Mouse (Mus musculus) MEL (cell line): ENCODE results near the gene Ren1. TPM values are rescaled to one million over a fixed set of nuclear protein-coding genes. Genes with fewer than 3 reads are reported as not detected.
"Not testable (repeated sequence)": the region's sequence is repeated elsewhere in the genome, so short reads cannot be mapped to it uniquely, and the experiment has no call there.

Experiments used
- DNase-seq: peaks from one replicate; pipeline ENCODE4 v3.0.0; 2011; ENCODE audit warnings: low read depth, low spot score
- H3K27ac ChIP-seq: 2 replicates; pipeline ENCODE4 v1.5.1; 2012; ENCODE audit warnings: low read depth, mild to moderate bottlenecking, control low read depth, low read length, moderate library complexity; ENCODE audit not compliant: control insufficient read depth
- H3K27me3 ChIP-seq, 2 experiments: fragments of 150-350 bp in 1 of 2; sonication (generic) in 1 of 2; 2 replicates each; pipeline ENCODE4 v1.6.1; 2012; ENCODE audit warnings: low read length in 2 of 2, mild to moderate bottlenecking in 2 of 2, improper control_type of control experiment in 1 of 2, moderate library complexity in 1 of 2; ENCODE audit not compliant: insufficient read depth in 2 of 2, control insufficient read depth in 1 of 2
- H3K36me3 ChIP-seq, 2 experiments: 2 replicates each; pipeline ENCODE4 v1.6.1; 2012 to 2014; ENCODE audit warnings: low read length in 2 of 2, improper control_type of control experiment in 1 of 2, inconsistent platforms in 1 of 2, mild to moderate bottlenecking in 1 of 2; ENCODE audit not compliant: insufficient read depth in 2 of 2, control insufficient read depth in 1 of 2
- H3K4me1 ChIP-seq, 2 experiments: fragments of 150-350 bp in 1 of 2; sonication (generic) in 1 of 2; 2 replicates each; pipeline ENCODE4 v1.6.1; 2012; ENCODE audit warnings: low read length in 2 of 2, improper control_type of control experiment in 1 of 2, mild to moderate bottlenecking in 1 of 2; ENCODE audit not compliant: insufficient read depth in 2 of 2, control insufficient read depth in 1 of 2
- H3K4me3 ChIP-seq, 2 experiments: fragments of 150-350 bp in 1 of 2; sonication (generic) in 1 of 2; 2 replicates each; pipeline ENCODE4 v1.5.1; 2012; ENCODE audit warnings: low read depth in 2 of 2, low read length in 2 of 2, mild to moderate bottlenecking in 2 of 2, moderate library complexity in 2 of 2, control low read depth in 1 of 2, improper control_type of control experiment in 1 of 2; ENCODE audit not compliant: control insufficient read depth in 1 of 2, insufficient read depth in 1 of 2
- H3K79me2 ChIP-seq: 2 replicates; pipeline ENCODE4 v1.6.1; 2012; ENCODE audit warnings: mild to moderate bottlenecking, low read length, moderate library complexity; ENCODE audit not compliant: control insufficient read depth, poor library complexity, insufficient read depth
- H3K9ac ChIP-seq: 2 replicates; pipeline ENCODE4 v1.6.1; 2012; ENCODE audit warnings: low read depth, mild to moderate bottlenecking, control low read depth, low read length, moderate library complexity; ENCODE audit not compliant: control insufficient read depth, poor library complexity, severe bottlenecking
- H3K9me3 ChIP-seq: fragments of 150-350 bp; sonication (generic); replicated peaks from 2 replicates; pipeline ENCODE4 v1.6.1; 2012; ENCODE audit warnings: mild to moderate bottlenecking, low read length, improper control_type of control experiment, moderate library complexity; ENCODE audit not compliant: insufficient read depth
- CHD1 ChIP-seq: IDR thresholded peaks from 2 replicates; pipeline ENCODE4 v1.6.1; 2012; ENCODE audit warnings: low read depth, mild to moderate bottlenecking, inconsistent platforms, low read length, improper control_type of control experiment
- CHD2 ChIP-seq: IDR thresholded peaks from 2 replicates; pipeline ENCODE4 v1.6.1; 2011; ENCODE audit warnings: low read length, improper control_type of control experiment
- GABPA ChIP-seq: IDR thresholded peaks from 2 replicates; pipeline ENCODE4 v1.6.1; 2012; ENCODE audit warnings: low read depth, mild to moderate bottlenecking, inconsistent platforms, low read length, improper control_type of control experiment, moderate library complexity
- HCFC1 ChIP-seq: IDR thresholded peaks from 2 replicates; pipeline ENCODE4 v1.6.1; 2012; ENCODE audit warnings: low read depth, mild to moderate bottlenecking, inconsistent platforms, low read length, improper control_type of control experiment, moderate library complexity
- KAT2A ChIP-seq: conservative IDR thresholded peaks from 2 replicates; pipeline ENCODE4 v1.6.1; 2012; ENCODE audit warnings: low read depth, low read length, improper control_type of control experiment, inconsistent platforms
- MAFK ChIP-seq: IDR thresholded peaks from 2 replicates; pipeline ENCODE4 v1.6.1; 2011; ENCODE audit warnings: low read depth, mild to moderate bottlenecking, low read length, improper control_type of control experiment, borderline replicate concordance
- MEF2A ChIP-seq: IDR thresholded peaks from 2 replicates; pipeline ENCODE4 v1.6.1; 2014; ENCODE audit warnings: low read depth, mild to moderate bottlenecking, inconsistent platforms, low read length, improper control_type of control experiment; ENCODE audit not compliant: poor library complexity, insufficient replicate concordance, severe bottlenecking; ENCODE audit errors: extremely low read depth
- MYC ChIP-seq: IDR thresholded peaks from 2 replicates; pipeline ENCODE4 v1.6.1; 2011; ENCODE audit warnings: low read depth, mild to moderate bottlenecking, low read length, improper control_type of control experiment, moderate library complexity
- POLR2AphosphoS5 ChIP-seq: IDR thresholded peaks from 2 replicates; pipeline ENCODE4 v1.6.1; 2012; ENCODE audit warnings: low read depth, borderline replicate concordance, mild to moderate bottlenecking, inconsistent platforms, low read length, moderate library complexity, mixed read lengths
- RCOR1 ChIP-seq: IDR thresholded peaks from 2 replicates; pipeline ENCODE4 v1.6.1; 2012; ENCODE audit warnings: low read depth, mild to moderate bottlenecking, inconsistent platforms, low read length, improper control_type of control experiment
- SMC3 ChIP-seq: IDR thresholded peaks from 2 replicates; pipeline ENCODE4 v1.6.1; 2011; ENCODE audit warnings: low read depth, low read length, improper control_type of control experiment
- TAL1 ChIP-seq: IDR thresholded peaks from 2 replicates; pipeline ENCODE4 v1.6.1; 2012; ENCODE audit warnings: mild to moderate bottlenecking, inconsistent platforms, low read length, moderate library complexity, mixed read lengths
- TCF12 ChIP-seq: IDR thresholded peaks from 2 replicates; pipeline ENCODE4 v1.6.1; 2014; ENCODE audit warnings: low read depth, mild to moderate bottlenecking, inconsistent platforms, low read length, improper control_type of control experiment, moderate library complexity
- ZKSCAN1 ChIP-seq: IDR thresholded peaks from 2 replicates; pipeline ENCODE4 v1.6.1; 2012; ENCODE audit warnings: low read depth, mild to moderate bottlenecking, inconsistent platforms, low read length, improper control_type of control experiment, moderate library complexity
- ZMIZ1 ChIP-seq: IDR thresholded peaks from 2 replicates; pipeline ENCODE4 v1.6.1; 2012; ENCODE audit warnings: low read depth, mild to moderate bottlenecking, inconsistent platforms, low read length, improper control_type of control experiment, moderate library complexity
- polyA plus RNA-seq, 2 experiments: library from polyadenylated mRNA; stranded (reverse) in 1 of 2; unstranded in 1 of 2; fragments of >175 nt in 1 of 2; fragments of >200 nt in 1 of 2; gene quantifications; 2 replicates each; pipeline versions ENCODE4 v1.2.1 to v1.2.4; 2012; ENCODE audit warnings: low replicate concordance in 2 of 2, low read depth in 1 of 2; ENCODE audit not compliant: insufficient read length in 2 of 2, insufficient read depth in 1 of 2, missing spikeins in 1 of 2
- total RNA-seq: library from RNA; depleted of rRNA; stranded (reverse); fragments of 300-350 nt; gene quantifications from 2 replicates; pipeline ENCODE4 v1.2.3, GENCODE M21; 2012

The Ren1 gene
- total and polyA plus RNA-seq, 3 experiments, result 6.9 to 16.8 TPM; not detected in 1

DNA sequence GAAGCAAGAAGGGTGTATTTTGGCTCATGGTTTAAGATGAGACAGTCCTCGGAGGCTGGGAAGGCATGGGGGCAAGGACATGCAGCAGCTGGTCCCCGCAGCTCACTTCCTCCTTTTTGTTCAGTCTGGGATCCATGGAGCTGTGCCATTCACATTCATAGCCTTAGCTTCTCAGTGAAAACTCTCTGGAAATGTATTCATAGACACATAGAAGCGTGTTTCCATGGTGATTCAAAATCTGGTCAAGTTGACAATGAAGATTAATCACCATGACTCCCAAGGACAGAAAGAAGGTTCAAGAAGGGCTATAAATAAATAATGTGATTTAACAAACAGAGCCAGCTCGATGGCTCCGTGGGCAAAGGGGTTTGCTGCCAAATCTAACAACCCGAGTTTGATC is 16.4 kb upstream of the Ren1 start:
- no peak overlapping the region for H3K27ac ChIP-seq
- TF ChIP-seq ZKSCAN1 (no peak), MEF2A (no peak), MYC (no peak), RCOR1 (no peak), HCFC1 (no peak), ZMIZ1 (no peak), TCF12 (no peak), CHD1 (no peak), GABPA (no peak), SMC3 (no peak)
- no peaks in the 10 kb centered on the region for H3K9me3 ChIP-seq
- H3K79me2 ChIP-seq, result no peaks in the 10 kb centered on the region
- no peak for DNase-seq
- no peaks in the 10 kb centered on the region for H3K4me1 ChIP-seq
- H3K9ac ChIP-seq, result no peak overlapping the region
- H3K4me3 ChIP-seq, result no peak overlapping the region
- no peaks in the 10 kb centered on the region for H3K36me3 ChIP-seq
- peaks cover 0 to 6% of the 10 kb centered on the region in 2 experiments; a peak in 3 of 4 replicates for H3K27me3 ChIP-seq

DNA sequence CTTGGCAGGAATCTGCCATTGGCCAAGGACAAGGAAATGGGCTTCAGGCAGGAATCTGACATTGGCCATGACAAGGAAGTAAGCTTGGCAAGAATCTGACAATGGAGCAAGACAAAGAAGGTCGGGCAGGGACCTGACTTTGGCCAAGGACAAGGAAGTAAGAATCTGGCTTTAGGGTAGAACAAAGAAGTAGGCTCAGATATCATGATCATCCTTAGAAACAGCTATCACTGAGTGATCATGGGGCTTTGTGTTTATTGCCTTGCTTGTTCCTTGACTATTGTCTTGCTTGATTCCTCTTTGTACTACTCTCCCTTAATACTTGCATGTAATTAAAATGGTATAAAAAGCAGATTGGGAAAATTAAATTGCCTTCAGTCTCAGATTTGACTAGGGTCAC is 9.9 kb upstream of the Ren1 start:
- H3K79me2 ChIP-seq, H3K36me3 ChIP-seq, H3K9me3 ChIP-seq, DNase-seq, H3K4me3 ChIP-seq, H3K27ac ChIP-seq, H3K9ac ChIP-seq, H3K4me1 ChIP-seq, H3K27me3 ChIP-seq: not testable (repeated sequence)

DNA sequence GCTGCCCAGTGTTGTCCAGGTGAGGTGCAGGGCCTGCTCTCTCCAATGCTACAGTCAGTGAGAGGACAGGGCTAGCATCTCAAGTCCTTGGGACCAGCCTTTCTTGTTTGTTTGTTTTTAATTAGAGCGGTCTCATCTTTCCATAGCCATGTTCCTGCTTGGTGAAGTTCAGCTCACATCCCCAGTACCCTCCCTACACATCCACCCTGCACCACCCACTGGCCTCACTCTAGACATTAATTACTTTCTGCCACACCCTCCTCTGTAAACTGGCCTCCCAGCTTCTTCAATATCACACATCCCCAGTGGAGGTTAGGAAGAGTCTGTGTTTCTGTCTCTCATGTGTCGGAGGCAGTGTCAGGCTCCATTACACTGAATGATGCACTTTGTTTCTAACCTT is 6.0 kb upstream of the Ren1 start:
- Histone ChIP-seq H3K9me3 (no peaks in the 10 kb centered on the region), H3K27ac (no peak overlapping the region), H3K9ac (no peak overlapping the region), H3K27me3 (no peaks in the 10 kb centered on the region), H3K36me3 (no peaks in the 10 kb centered on the region), H3K4me1 (peaks cover 0 to 9% of the 10 kb centered on the region in 2 experiments; a peak in 2 of 4 replicates), H3K4me3 (no peak overlapping the region), H3K79me2 (no peaks in the 10 kb centered on the region)
- DNase-seq, result no peak
- TF ChIP-seq MAFK (no peak), CHD2 (no peak), TAL1 (no peak), POLR2AphosphoS5 (no peak), KAT2A (no peak)
